Mouse (Mus musculus): ENCODE data around the gene Mchr1.

The Mchr1 gene

GRCm38 (mm10) chr15:81278699-81279098 is 43.4 kb downstream of the Mchr1 start:
- no peak for DNase-seq

- DNase-seq = no peak
These were observed 48.9 kb downstream of the Mchr1 start for GRCm38 (mm10) chr15:81284121-81284734.

All from kidney, adult 9 months (tissue).